Mouse (Mus musculus): Measurements from ENCODE around the gene Mkrn2os.

GRCm38 (mm10) chr6:115577941-115578340 is 14.4 kb downstream of the Mkrn2os start:
- TF ChIP-seq CTCF (IDR thresholded peaks at IDR 0.05; ENCODE audit: insufficient read depth, low read length): no peak
- no peak for TF ChIP-seq POLR2A (IDR thresholded peaks at IDR 0.05; ENCODE audit: borderline replicate concordance, extremely low read depth, low read depth, low read length)

Measured in lung, adult 2 months (tissue).